Mouse (Mus musculus) limb, embryonic 14.5 days (tissue): ENCODE data around the gene Ptdss2. TPM values are rescaled to one million over a fixed set of nuclear protein-coding genes. Genes with fewer than 3 reads are reported as not detected.

Source experiments
- ATAC-seq: fragments of 200-750 bp; cut with Nextera tagmentation; 2 replicates; pipeline ENCODE4 v1.8.0; 2017; ENCODE audit warnings: low read depth, moderate number of reproducible peaks, moderate TSS enrichment; ENCODE audit not compliant: low FRiP score
- DNase-seq: peaks from one replicate; pipeline ENCODE4 v3.0.0-alpha.2; 2015; ENCODE audit warnings: low spot score
- H3K27ac ChIP-seq: fragments of 300-500 bp; sonication (generic); replicated peaks from 2 replicates; pipeline ENCODE4 v1.5.1; 2014; ENCODE audit warnings: low read depth, mild to moderate bottlenecking, low read length, moderate library complexity, mixed read lengths
- H3K27me3 ChIP-seq: fragments of 300-500 bp; sonication (generic); 2 replicates; pipeline ENCODE4 v1.6.1; 2014; ENCODE audit warnings: low read length, mixed read lengths; ENCODE audit not compliant: control insufficient read depth, insufficient read depth
- H3K36me3 ChIP-seq: fragments of 300-500 bp; sonication (generic); 2 replicates; pipeline ENCODE4 v1.6.1; 2014; ENCODE audit warnings: mild to moderate bottlenecking, low read length, moderate library complexity, mixed read lengths; ENCODE audit not compliant: control insufficient read depth, insufficient read depth
- H3K4me1 ChIP-seq: fragments of 300-500 bp; sonication (generic); 2 replicates; pipeline ENCODE4 v1.6.1; 2014; ENCODE audit warnings: antibody characterized with exemption, low read length, mixed read lengths; ENCODE audit not compliant: control insufficient read depth, insufficient read depth
- H3K4me2 ChIP-seq: fragments of 300-500 bp; sonication (generic); replicated peaks from 2 replicates; pipeline ENCODE4 v1.6.1; 2014; ENCODE audit warnings: low read depth, mild to moderate bottlenecking, low read length, moderate library complexity; ENCODE audit not compliant: severe bottlenecking
- H3K4me3 ChIP-seq: fragments of 300-500 bp; sonication (generic); replicated peaks from 2 replicates; pipeline ENCODE4 v1.5.1; 2014; ENCODE audit warnings: low read length
- H3K9ac ChIP-seq: fragments of 300-500 bp; sonication (generic); 2 replicates; pipeline ENCODE4 v1.6.1; 2014; ENCODE audit warnings: mild to moderate bottlenecking, low read depth, low read length, moderate library complexity; ENCODE audit not compliant: severe bottlenecking
- H3K9me3 ChIP-seq: fragments of 300-500 bp; sonication (generic); 2 replicates; pipeline ENCODE4 v1.6.1; 2016; ENCODE audit warnings: low read length; ENCODE audit not compliant: control insufficient read depth
- POLR2A ChIP-seq: fragments of 200-500 bp; IDR thresholded peaks from 2 replicates; pipeline ENCODE4 v1.8.0; 2012; ENCODE audit warnings: inconsistent platforms, mild to moderate bottlenecking, moderate library complexity, borderline replicate concordance; ENCODE audit not compliant: insufficient read depth, insufficient read length; ENCODE audit errors: extremely low read depth
- WGBS: fragments of 180-500 bp; shearing (Covaris S2); extraction: QIAGEN DNeasy Blood & Tissue Kit; methylation state at CpG from one replicate; pipeline ENCODE4 v1.1.7; 2014; 5-methylcytosine and 5-hydroxymethylcytosine counted together
- polyA plus RNA-seq, 2 experiments: library from polyadenylated mRNA; depleted of rRNA in 1 of 2; stranded (reverse) in 1 of 2; unstranded in 1 of 2; fragments of >200 nt; fragmentation: Nextera tagmentation in 1 of 2; extraction: Ambion mirVana in 1 of 2; gene quantifications; 2 replicates each; pipeline versions ENCODE4 v1.2.1 to v1.2.3; 2012 to 2014

Ptdss2 gene
- polyA plus RNA-seq, 2 experiments, result 49.2 to 67.8 TPM

DNA sequence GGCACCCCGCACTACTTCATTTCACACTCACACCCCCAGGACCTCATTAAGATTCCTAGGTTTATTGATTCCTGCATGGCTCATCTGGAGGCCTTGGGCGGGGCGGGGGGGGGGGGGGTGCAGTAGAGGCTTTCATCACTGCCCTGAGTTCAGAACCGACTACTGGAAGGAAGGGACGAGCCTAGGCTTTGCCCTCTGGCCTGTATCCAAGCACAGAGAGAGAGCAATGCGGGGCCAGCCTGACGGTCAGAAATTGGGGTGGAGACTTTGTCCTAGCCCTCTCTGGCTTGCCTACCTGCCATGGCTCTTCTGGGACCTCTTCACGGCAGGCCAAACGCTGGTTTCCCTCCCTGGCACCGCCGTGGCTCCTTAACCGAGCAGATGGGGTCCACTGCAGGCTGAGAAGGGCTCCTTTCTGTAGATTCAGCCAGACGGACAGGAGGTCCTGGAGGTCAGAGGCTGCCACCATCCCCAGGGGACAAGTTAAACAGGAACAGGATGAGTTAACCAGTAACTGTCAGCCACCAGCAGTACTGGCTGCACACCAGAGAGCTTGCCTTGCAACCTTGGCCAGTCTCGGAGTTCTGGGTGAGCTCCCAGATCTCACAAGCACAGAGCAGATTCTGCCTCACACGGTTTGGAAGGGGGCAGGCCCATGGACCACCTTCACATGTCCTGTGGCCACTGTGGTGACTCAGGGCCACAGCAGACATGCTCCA is 27.5 kb upstream of the Ptdss2 start:
- Histone ChIP-seq H3K4me2 (no peak overlapping the region), H3K4me3 (no peak overlapping the region), H3K36me3 (no peaks in the 10 kb centered on the region), H3K4me1 (no peaks in the 10 kb centered on the region), H3K9me3 (no peaks in the 10 kb centered on the region), H3K27ac (no peak overlapping the region), H3K9ac (no peak overlapping the region), H3K27me3 (peaks cover 9% of the 10 kb centered on the region; the same call in 1 of the 2 replicates)
- 54% methylated on average over 13 of the region's 15 CpGs for WGBS
- DNase-seq, result no peak
- ATAC-seq, result no peak
- no peak for TF ChIP-seq POLR2A

DNA sequence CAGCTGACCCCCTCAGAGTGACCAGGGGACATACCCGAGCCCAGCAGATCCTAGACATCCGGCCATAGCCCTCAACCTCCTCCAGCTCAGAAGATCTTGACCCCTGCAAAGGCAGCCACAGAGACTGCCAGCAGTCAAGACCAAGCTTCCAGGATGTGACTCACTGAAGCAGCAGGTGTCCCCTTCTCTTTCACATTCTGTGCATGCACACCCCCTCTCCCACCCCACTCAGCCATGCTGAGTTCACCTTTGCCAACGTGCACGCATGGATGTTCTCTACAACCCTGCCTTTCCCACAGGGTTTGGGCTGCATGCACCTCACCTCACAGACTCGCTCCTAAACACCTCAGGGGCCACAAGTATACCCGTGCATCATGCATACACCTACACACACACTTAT is 26.2 kb upstream of the Ptdss2 start:
- ATAC-seq (no peak), DNase-seq (no peak)
- Histone ChIP-seq H3K36me3 (no peaks in the 10 kb centered on the region), H3K9me3 (no peaks in the 10 kb centered on the region), H3K9ac (no peak overlapping the region), H3K4me2 (no peak overlapping the region), H3K27me3 (peaks cover 21% of the 10 kb centered on the region; the same call in 1 of the 2 replicates), H3K27ac (no peak overlapping the region), H3K4me1 (no peaks in the 10 kb centered on the region), H3K4me3 (no peak overlapping the region)
- WGBS, result 73% methylated on average over 6 of the region's 6 CpGs
- no peak for TF ChIP-seq POLR2A

GRCm38 (mm10) chr7:141096649-141097056 is 25.5 kb upstream of the Ptdss2 start:
- no peak for ATAC-seq
- H3K9me3 ChIP-seq, result no peaks in the 10 kb centered on the region
- 49% methylated on average over 6 of the region's 6 CpGs for WGBS
- no peaks in the 10 kb centered on the region for H3K36me3 ChIP-seq
- H3K4me3 ChIP-seq, result no peak overlapping the region
- no peak overlapping the region for H3K9ac ChIP-seq
- H3K4me1 ChIP-seq, result no peaks in the 10 kb centered on the region
- H3K27ac ChIP-seq, result no peak overlapping the region
- H3K4me2 ChIP-seq, result no peak overlapping the region
- no peak for DNase-seq
- TF ChIP-seq POLR2A, result no peak
- peaks cover 27% of the 10 kb centered on the region; the same call in 1 of the 2 replicates for H3K27me3 ChIP-seq

DNA sequence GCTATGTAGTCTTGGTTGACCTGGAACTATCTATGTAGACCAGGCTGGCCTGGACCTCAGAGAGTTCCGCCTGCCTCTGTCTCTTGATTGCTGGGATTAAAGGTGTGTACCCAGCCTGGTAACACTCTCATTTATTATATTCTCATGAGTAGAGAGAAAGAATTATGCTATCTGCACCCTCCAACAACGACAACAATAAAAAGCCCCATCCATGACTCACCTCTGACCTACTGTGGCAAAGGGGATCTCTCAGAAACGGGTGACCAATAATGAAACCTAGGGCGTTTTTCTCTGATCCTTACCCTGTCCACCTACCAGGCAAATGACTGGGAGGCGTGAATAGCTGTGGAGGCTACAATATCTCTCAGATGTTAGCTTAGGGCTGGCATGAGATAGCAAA is 25.0 kb upstream of the Ptdss2 start:
- ATAC-seq (no peak), DNase-seq (no peak)
- 79% methylated on average over 5 of the region's 5 CpGs for WGBS
- H3K4me1 ChIP-seq, result no peaks in the 10 kb centered on the region
- no peak overlapping the region for H3K27ac ChIP-seq
- no peak for TF ChIP-seq POLR2A
- H3K4me2 ChIP-seq, result no peak overlapping the region
- H3K36me3 ChIP-seq, result no peaks in the 10 kb centered on the region
- peaks cover 31% of the 10 kb centered on the region; the same call in 1 of the 2 replicates for H3K27me3 ChIP-seq
- no peak overlapping the region for H3K4me3 ChIP-seq
- no peaks in the 10 kb centered on the region for H3K9me3 ChIP-seq
- H3K9ac ChIP-seq, result no peak overlapping the region

GRCm38 (mm10) chr7:141099911-141100691 is 22.1 kb upstream of the Ptdss2 start, which contains the start of gene Sigirr:
TSS of gene Sigirr (minus strand) at chr7:141100572.
- ATAC-seq (no peak), DNase-seq (no peak)
- no peaks in the 10 kb centered on the region for H3K9me3 ChIP-seq
- H3K27me3 ChIP-seq, result peaks cover 31% of the 10 kb centered on the region; the same call in 1 of the 2 replicates
- peak within 1 kb of the TSS; percentile 38 for H3K4me3 ChIP-seq
- WGBS, result under 1% methylated on average over 55 of the region's 56 CpGs
- no peak for TF ChIP-seq POLR2A
- H3K4me1 ChIP-seq, result no peaks in the 10 kb centered on the region
- peak within 1 kb of the TSS; percentile 65 for H3K4me2 ChIP-seq
- no peaks in the 10 kb centered on the region for H3K36me3 ChIP-seq
- peak within 1 kb of the TSS; percentile 40 for H3K9ac ChIP-seq
- no peak within 1 kb of the TSS for H3K27ac ChIP-seq
